In the genomic region with DNA sequence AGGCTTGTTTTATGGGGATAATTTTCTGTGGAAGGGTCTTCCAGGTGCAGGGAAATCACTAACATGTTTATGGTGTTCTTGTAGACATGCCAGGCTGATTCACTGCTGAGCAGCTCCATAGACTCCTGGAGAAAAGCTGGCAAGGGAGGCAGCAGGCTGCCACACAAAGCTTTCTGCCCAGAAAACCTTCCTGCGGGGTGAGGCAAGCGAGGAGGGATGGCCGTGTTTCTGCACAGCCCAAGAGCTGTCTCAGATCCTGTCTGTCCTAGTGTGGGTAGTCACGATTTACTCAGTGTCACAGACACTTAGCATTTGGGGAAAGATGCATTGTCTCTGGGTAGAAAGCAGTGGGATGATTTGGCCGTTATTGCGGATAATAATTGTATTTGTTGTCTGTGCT, we compare ENCODE assay signal across 13 mouse cellular contexts.
A peak's percentile ranks its signal among the peaks of the same experiment; 100 is the strongest.
DNase-seq lines count a peak whose midpoint lies in the region; ATAC-seq lines count a peak whose summit lies in the region.
"Had no signal": no experiment of that assay in that cellular context is flagged by ENCODE, and none has a peak within 500 bp of the region (broad histone marks: within the 10 kb centered on the region; RNA-seq: fewer than 3 reads in every experiment).

No protein-coding gene starts in this region.

- peak; percentile 96 for ATAC-seq in frontal cortex, adult (ENCODE audit: low TSS enrichment)
- ATAC-seq: CD4-positive, CD25-positive, alpha-beta regulatory T cell, adult 4 months; Patski had no signal

- DNase-seq in frontal cortex, postnatal 10 days (ENCODE audit: low spot score in 2 of 2): no peak
- DNase-seq in right cerebral cortex, adult 18-20 months: peak; percentile 18
- no peak for DNase-seq in right cerebral cortex, postnatal 36 days (ENCODE audit: low spot score in 2 of 2)
- DNase-seq in layer of hippocampus, postnatal 14 days (ENCODE audit: low spot score in 2 of 2): peak; percentile 28 to 31
- no peak for DNase-seq in lung, adult 18-20 months
- DNase-seq in heart, postnatal 14 days: no peak
- DNase-seq: adrenal gland, adult 2 months; kidney, adult 2 months; liver, embryonic 13.5 days; thymus, adult 18-20 months had no signal

- intact Hi-C loops in heart, postnatal 14 days (cut with DNase I): no loop called here

Comparison
In these comparisons a context has a peak if more than half of its experiments do, and no peak if none do; other contexts are left out.
1. DNase-seq: peak in right cerebral cortex, adult 18-20 months (single experiment) and layer of hippocampus, postnatal 14 days (2 of 2); none in frontal cortex, postnatal 10 days (0 of 2), right cerebral cortex, postnatal 36 days (0 of 2), lung, adult 18-20 months (0 of 2) and heart, postnatal 14 days (0 of 2).